Mouse (Mus musculus) liver, adult 2 months (tissue): ENCODE measurements around the gene Cep41.

Experiments
- CTCF ChIP-seq: fragments of 200-500 bp; IDR thresholded peaks from 2 replicates; pipeline ENCODE4 v1.5.1; 2011; ENCODE audit warnings: low read depth, low read length, control low read depth
- POLR2A ChIP-seq: fragments of 200-500 bp; IDR thresholded peaks from 2 replicates; pipeline ENCODE4 v1.6.1; 2011; ENCODE audit warnings: low read length, control low read depth; ENCODE audit not compliant: insufficient read depth; ENCODE audit errors: extremely low read depth

DNA sequence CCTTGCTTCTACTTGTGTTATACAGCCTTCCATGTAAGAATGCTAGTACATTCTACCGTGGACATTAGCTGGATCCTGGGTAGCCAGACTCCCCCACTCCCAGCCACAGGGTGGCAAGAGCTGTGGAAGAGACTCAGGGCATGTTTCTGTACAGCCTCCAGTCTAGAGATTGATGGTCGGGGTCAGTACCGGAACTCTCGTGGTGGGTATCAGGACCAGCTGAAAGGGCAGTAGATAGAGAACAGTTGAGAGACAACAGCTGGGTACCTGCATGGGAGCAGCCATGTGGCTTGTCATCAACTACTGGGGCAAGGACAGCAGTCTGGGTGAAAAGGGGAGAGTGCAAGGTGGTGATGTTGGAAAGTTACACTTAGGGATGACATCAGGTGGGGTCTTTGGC, 88.4 kb downstream of the Cep41 start:
- no peak for TF ChIP-seq CTCF
- TF ChIP-seq POLR2A = no peak
